Mouse (Mus musculus): ENCODE measurements around the gene Ripor3. TPM values are rescaled to one million over a fixed set of nuclear protein-coding genes. Genes with fewer than 3 reads are reported as not detected.

Ripor3 gene
- polyA plus RNA-seq, 1 experiment from 2014 or later: 7.7 TPM

Other genes with a start within 250 kb of the Ripor3 start
- 54.1 and 66.3 TPM in 2 replicates for gene Ptpn1, start 78.6 kb downstream of the Ripor3 start, polyA plus RNA-seq (2015; fragmentation: Nextera tagmentation; extraction: Ambion mirVana)
- gene Pard6b, start 70.4 kb upstream of the Ripor3 start, polyA plus RNA-seq (2015; fragmentation: Nextera tagmentation; extraction: Ambion mirVana): 3.0 and 3.9 TPM in 2 replicates
- 3.1 and 3.9 TPM in 2 replicates for gene Adnp, start 196.5 kb upstream of the Ripor3 start, polyA plus RNA-seq (2015; fragmentation: Nextera tagmentation; extraction: Ambion mirVana)
- 26.0 and 29.3 TPM in 2 replicates for gene Gm20716, start 219.7 kb upstream of the Ripor3 start, polyA plus RNA-seq (2015; fragmentation: Nextera tagmentation; extraction: Ambion mirVana)
- gene Dpm1, start 220.0 kb upstream of the Ripor3 start, polyA plus RNA-seq (2015; fragmentation: Nextera tagmentation; extraction: Ambion mirVana): 96.6 and 99.5 TPM in 2 replicates
- 7.5 and 7.6 TPM in 2 replicates for gene Mocs3, start 220.0 kb upstream of the Ripor3 start, polyA plus RNA-seq (2015; fragmentation: Nextera tagmentation; extraction: Ambion mirVana)